17 mouse cellular contexts compared by ENCODE assay signal in the genomic region with DNA sequence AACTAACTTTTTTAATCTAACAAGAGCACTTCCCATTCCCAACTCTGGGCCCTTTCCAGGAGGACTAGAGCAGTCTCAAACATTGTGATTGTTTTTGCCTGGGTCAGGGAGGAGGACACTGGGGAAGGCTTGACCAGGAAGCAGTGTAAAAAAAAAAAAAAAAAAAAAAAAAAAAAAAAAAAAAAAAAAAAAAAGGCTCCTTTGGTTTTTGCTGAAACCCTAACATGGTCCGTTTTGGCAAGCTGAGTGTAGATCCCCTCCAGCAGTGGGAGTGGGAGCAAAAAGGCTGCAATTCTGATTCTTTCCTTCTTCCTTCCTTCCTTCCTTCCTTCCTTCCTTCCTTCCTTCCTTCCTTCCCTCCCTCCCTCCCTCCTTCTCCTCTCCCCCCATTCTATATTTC.
"Had no signal": no experiment of that assay in that cellular context is flagged by ENCODE, and none has a peak within 500 bp of the region (broad histone marks: within the 10 kb centered on the region; RNA-seq: fewer than 3 reads in every experiment).

No protein-coding gene starts in this region.

- H3K9ac ChIP-seq: limb, embryonic 13.5 days; liver, embryonic 12.5 days; liver, embryonic 15.5 days; lung, embryonic 15.5 days; midbrain, embryonic 13.5 days; neural tube, embryonic 13.5 days had no signal

- H3K27ac ChIP-seq: kidney, postnatal 0 days; limb, embryonic 13.5 days; liver, embryonic 12.5 days; liver, embryonic 15.5 days; lung, embryonic 15.5 days; midbrain, embryonic 13.5 days; neural tube, embryonic 13.5 days had no signal

- H3K4me3 ChIP-seq: liver, embryonic 12.5 days; liver, embryonic 15.5 days; midbrain, embryonic 13.5 days; myocyte; neural tube, embryonic 13.5 days had no signal

- H3K4me2 ChIP-seq: midbrain, embryonic 13.5 days had no signal

- ATAC-seq: liver, embryonic 12.5 days; midbrain, embryonic 13.5 days; midbrain, embryonic 16.5 days had no signal

- DNase-seq: kidney, postnatal 36 days; left cerebral cortex, postnatal 4 days; liver; lung, adult 18-20 months; lung, postnatal 10 days; lung, postnatal 36 days; thymus, adult 18-20 months; thymus, postnatal 36 days had no signal

- H3K4me1 ChIP-seq: liver, embryonic 12.5 days; liver, embryonic 15.5 days had no signal

- H3K36me3 ChIP-seq: limb, embryonic 13.5 days; liver, embryonic 12.5 days; liver, embryonic 15.5 days; lung, embryonic 15.5 days; midbrain, embryonic 13.5 days; neural tube, embryonic 13.5 days had no signal

- H3K9me3 ChIP-seq: limb, embryonic 13.5 days; liver, embryonic 12.5 days; liver, embryonic 15.5 days; lung, embryonic 15.5 days; midbrain, embryonic 13.5 days; neural tube, embryonic 13.5 days had no signal
